Mouse (Mus musculus): ENCODE measurements around the gene Ddx59.

DNA sequence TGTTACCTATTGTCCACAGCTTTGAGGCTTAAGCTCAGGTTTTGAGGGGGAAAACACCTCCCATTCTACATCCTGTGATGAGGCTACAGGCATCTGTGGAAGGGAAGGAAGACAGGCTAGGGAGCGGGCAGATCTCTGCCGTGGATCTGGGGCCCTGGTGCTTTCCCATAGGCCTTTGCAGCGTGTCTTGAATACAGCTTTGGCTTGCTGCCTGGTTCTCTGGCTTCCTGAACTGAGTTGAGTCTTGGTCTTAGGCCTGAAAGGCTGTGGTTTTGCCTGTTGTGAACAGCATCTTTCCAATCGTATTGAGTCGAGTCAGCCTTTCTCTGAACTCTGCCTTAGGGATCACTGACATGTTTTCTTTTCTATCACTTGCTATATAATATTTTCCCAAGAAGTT is 33.5 kb upstream of the Ddx59 start:
- no peak for TF ChIP-seq CTCF (IDR thresholded peaks at IDR 0.05; ENCODE audit: low read depth)
- TF ChIP-seq EP300 (IDR thresholded peaks at IDR 0.05; ENCODE audit: low read depth), result no peak
